Mouse (Mus musculus): ENCODE measurements around the gene Fbll1. TPM values are rescaled to one million over a fixed set of nuclear protein-coding genes. Genes with fewer than 3 reads are reported as not detected.

The Fbll1 gene
- total and polyA plus RNA-seq, 2 experiments, result not detected

DNA sequence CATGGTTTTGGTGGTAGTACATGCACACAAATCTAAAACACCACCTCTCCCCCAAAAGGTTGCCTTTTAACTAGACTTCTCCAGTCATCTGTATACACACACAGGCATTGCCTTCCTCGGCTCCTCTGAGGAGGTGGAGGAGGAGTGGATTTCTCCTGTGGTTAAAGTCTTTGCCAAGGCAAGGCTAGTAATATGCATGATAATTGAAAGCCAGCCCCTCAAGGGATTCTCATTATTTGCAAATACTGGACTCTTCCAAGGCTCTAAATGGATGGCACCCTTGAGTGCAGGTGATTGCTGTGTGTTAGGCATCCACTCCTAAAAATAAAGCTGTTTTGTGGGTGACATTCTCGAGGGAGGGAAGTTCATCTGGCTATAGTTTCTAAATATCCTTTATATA, 10.2 kb downstream of the Fbll1 start:
- Histone ChIP-seq H3K79me2 (ENCODE audit: control insufficient read depth, insufficient read depth, low read length) (no peaks in the 10 kb centered on the region), H3K4me3 (ENCODE audit: insufficient read depth, low read depth, low read length) (no peak overlapping the region), H3K36me3 (ENCODE audit: control insufficient read depth, insufficient read depth, low read length) (peaks cover 32% of the 10 kb centered on the region), H3K27me3 (ENCODE audit: control insufficient read depth, insufficient read depth, low read length) (no peaks in the 10 kb centered on the region), H3K4me1 (ENCODE audit: control insufficient read depth, insufficient read depth, low read length) (peaks cover 6% of the 10 kb centered on the region), H3K27ac (replicated peaks; ENCODE audit: insufficient read depth, low read depth, low read length) (no peak overlapping the region), H3K9ac (ENCODE audit: low read depth, low read length) (no peak overlapping the region)
- WGBS, result 94% methylated on average over 2 of the region's 2 CpGs
- DNase-seq (ENCODE audit: extremely low read depth, low read depth, low spot score), result no peak
- TF ChIP-seq POLR2A (IDR thresholded peaks at IDR 0.05; ENCODE audit: extremely low read depth, insufficient read depth, low read length) (no peak), CTCF (IDR thresholded peaks at IDR 0.05; ENCODE audit: low read depth, low read length) (no peak)

- TF ChIP-seq CTCF (IDR thresholded peaks at IDR 0.05; ENCODE audit: low read depth, low read length) (no peak), POLR2A (IDR thresholded peaks at IDR 0.05; ENCODE audit: extremely low read depth, insufficient read depth, low read length) (no peak)
- Histone ChIP-seq H3K27me3 (ENCODE audit: control insufficient read depth, insufficient read depth, low read length) (no peaks in the 10 kb centered on the region), H3K9ac (ENCODE audit: low read depth, low read length) (no peak overlapping the region; the same call in 1 of the 2 replicates), H3K27ac (replicated peaks; ENCODE audit: insufficient read depth, low read depth, low read length) (peak overlapping the region; percentile 52; the same call in 1 of the 2 replicates), H3K36me3 (ENCODE audit: control insufficient read depth, insufficient read depth, low read length) (peaks cover 45% of the 10 kb centered on the region), H3K79me2 (ENCODE audit: control insufficient read depth, insufficient read depth, low read length) (peaks cover 3% of the 10 kb centered on the region; the same call in 1 of the 2 replicates), H3K4me3 (ENCODE audit: insufficient read depth, low read depth, low read length) (no peak overlapping the region), H3K4me1 (ENCODE audit: control insufficient read depth, insufficient read depth, low read length) (peaks cover 11% of the 10 kb centered on the region)
- DNase-seq (ENCODE audit: extremely low read depth, low read depth, low spot score), result no peak
- 96% methylated on average over 4 of the region's 4 CpGs for WGBS
Measured at GRCm38 (mm10) chr11:35784537-35784936, 14.1 kb downstream of the Fbll1 start.

GRCm38 (mm10) chr11:35784002-35784401, 14.7 kb downstream of the Fbll1 start:
- Histone ChIP-seq H3K36me3 (ENCODE audit: control insufficient read depth, insufficient read depth, low read length) (peaks cover 48% of the 10 kb centered on the region), H3K27ac (replicated peaks; ENCODE audit: insufficient read depth, low read depth, low read length) (peak overlapping the region; percentile 71)
- TF ChIP-seq POLR2A (IDR thresholded peaks at IDR 0.05; ENCODE audit: extremely low read depth, insufficient read depth, low read length) (no peak), CTCF (IDR thresholded peaks at IDR 0.05; ENCODE audit: low read depth, low read length) (no peak)

GRCm38 (mm10) chr11:35783038-35783437, 15.6 kb downstream of the Fbll1 start:
- Histone ChIP-seq H3K79me2 (ENCODE audit: control insufficient read depth, insufficient read depth, low read length) (peaks cover 3% of the 10 kb centered on the region; the same call in 1 of the 2 replicates), H3K4me3 (ENCODE audit: insufficient read depth, low read depth, low read length) (no peak overlapping the region), H3K9ac (ENCODE audit: low read depth, low read length) (no peak overlapping the region), H3K27me3 (ENCODE audit: control insufficient read depth, insufficient read depth, low read length) (no peaks in the 10 kb centered on the region), H3K36me3 (ENCODE audit: control insufficient read depth, insufficient read depth, low read length) (peaks cover 55% of the 10 kb centered on the region), H3K4me1 (ENCODE audit: control insufficient read depth, insufficient read depth, low read length) (peaks cover 11% of the 10 kb centered on the region), H3K27ac (replicated peaks; ENCODE audit: insufficient read depth, low read depth, low read length) (peak overlapping the region; percentile 33; the same call in 1 of the 2 replicates)
- peak; percentile 95 for DNase-seq (ENCODE audit: extremely low read depth, low read depth, low spot score)
- 17% methylated on average over 5 of the region's 5 CpGs for WGBS
- TF ChIP-seq POLR2A (IDR thresholded peaks at IDR 0.05; ENCODE audit: extremely low read depth, insufficient read depth, low read length), result no peak
- TF ChIP-seq CTCF (IDR thresholded peaks at IDR 0.05; ENCODE audit: low read depth, low read length), result peak; percentile 80

More at GRCm38 (mm10) chr11:35784002-35784401, 14.7 kb downstream of the Fbll1 start:
- H3K4me1 ChIP-seq (ENCODE audit: control insufficient read depth, insufficient read depth, low read length), result peaks cover 11% of the 10 kb centered on the region
- H3K27me3 ChIP-seq (ENCODE audit: control insufficient read depth, insufficient read depth, low read length), result no peaks in the 10 kb centered on the region
- H3K9ac ChIP-seq (ENCODE audit: low read depth, low read length), result no peak overlapping the region
- H3K4me3 ChIP-seq (ENCODE audit: insufficient read depth, low read depth, low read length), result no peak overlapping the region
- peak; percentile 93 for DNase-seq (ENCODE audit: extremely low read depth, low read depth, low spot score)
- H3K79me2 ChIP-seq (ENCODE audit: control insufficient read depth, insufficient read depth, low read length), result peaks cover 3% of the 10 kb centered on the region; the same call in 1 of the 2 replicates
- WGBS, result 31% methylated on average over 3 of the region's 3 CpGs

- no peak overlapping the region for H3K4me3 ChIP-seq (ENCODE audit: insufficient read depth, low read depth, low read length)
- peak overlapping the region; percentile 33 for H3K27ac ChIP-seq (replicated peaks; ENCODE audit: insufficient read depth, low read depth, low read length)
- peaks cover 3% of the 10 kb centered on the region; the same call in 1 of the 2 replicates for H3K79me2 ChIP-seq (ENCODE audit: control insufficient read depth, insufficient read depth, low read length)
- peaks cover 11% of the 10 kb centered on the region for H3K4me1 ChIP-seq (ENCODE audit: control insufficient read depth, insufficient read depth, low read length)
- no peak overlapping the region for H3K9ac ChIP-seq (ENCODE audit: low read depth, low read length)
- TF ChIP-seq POLR2A (IDR thresholded peaks at IDR 0.05; ENCODE audit: extremely low read depth, insufficient read depth, low read length), result no peak
- no peak for TF ChIP-seq CTCF (IDR thresholded peaks at IDR 0.05; ENCODE audit: low read depth, low read length)
- peaks cover 59% of the 10 kb centered on the region for H3K36me3 ChIP-seq (ENCODE audit: control insufficient read depth, insufficient read depth, low read length)
- no peaks in the 10 kb centered on the region for H3K27me3 ChIP-seq (ENCODE audit: control insufficient read depth, insufficient read depth, low read length)
- no peak for DNase-seq (ENCODE audit: extremely low read depth, low read depth, low spot score)
- 98% methylated on average over 3 of the region's 3 CpGs for WGBS
Measured at GRCm38 (mm10) chr11:35782444-35782843, 16.2 kb downstream of the Fbll1 start.

GRCm38 (mm10) chr11:35780336-35780735, 18.3 kb downstream of the Fbll1 start:
- Histone ChIP-seq H3K27me3 (ENCODE audit: control insufficient read depth, insufficient read depth, low read length) (no peaks in the 10 kb centered on the region), H3K36me3 (ENCODE audit: control insufficient read depth, insufficient read depth, low read length) (peaks cover 66% of the 10 kb centered on the region), H3K79me2 (ENCODE audit: control insufficient read depth, insufficient read depth, low read length) (peaks cover 3% of the 10 kb centered on the region; the same call in 1 of the 2 replicates), H3K4me3 (ENCODE audit: insufficient read depth, low read depth, low read length) (no peak overlapping the region), H3K4me1 (ENCODE audit: control insufficient read depth, insufficient read depth, low read length) (peaks cover 11% of the 10 kb centered on the region), H3K27ac (replicated peaks; ENCODE audit: insufficient read depth, low read depth, low read length) (no peak overlapping the region), H3K9ac (ENCODE audit: low read depth, low read length) (no peak overlapping the region)
- WGBS, result 80% methylated on average over 3 of the region's 3 CpGs
- TF ChIP-seq POLR2A (IDR thresholded peaks at IDR 0.05; ENCODE audit: extremely low read depth, insufficient read depth, low read length) (no peak), CTCF (IDR thresholded peaks at IDR 0.05; ENCODE audit: low read depth, low read length) (no peak)
- DNase-seq (ENCODE audit: extremely low read depth, low read depth, low spot score), result no peak

All from liver, adult 2 months (tissue).